Mouse (Mus musculus) lung, postnatal 0 days (tissue): ENCODE measurements around the gene 5830473C10Rik. TPM values are rescaled to one million over a fixed set of nuclear protein-coding genes. Genes with fewer than 3 reads are reported as not detected.

Experiments used
- ATAC-seq: fragments of 200-750 bp; cut with Nextera tagmentation; 2 replicates; pipeline ENCODE4 v1.8.0; 2017; ENCODE audit warnings: moderate library complexity
- DNase-seq: peaks from one replicate; pipeline ENCODE4 v3.0.0-alpha.2; 2016; ENCODE audit warnings: low spot score
- H3K27ac ChIP-seq: fragments of 300-500 bp; sonication (generic); 2 replicates; pipeline ENCODE4 v1.5.1; 2014; ENCODE audit warnings: antibody characterized with exemption, mild to moderate bottlenecking, low read length, mixed read lengths
- H3K27me3 ChIP-seq: fragments of 300-500 bp; sonication (generic); replicated peaks from 2 replicates; pipeline ENCODE4 v1.6.1; 2014; ENCODE audit warnings: low read length, mixed read lengths; ENCODE audit not compliant: insufficient read depth
- H3K36me3 ChIP-seq: fragments of 300-500 bp; sonication (generic); 2 replicates; pipeline ENCODE4 v1.6.1; 2014; ENCODE audit warnings: low read length, mixed read lengths; ENCODE audit not compliant: insufficient read depth
- H3K4me1 ChIP-seq: fragments of 300-500 bp; sonication (generic); 2 replicates; pipeline ENCODE4 v1.6.1; 2014; ENCODE audit warnings: antibody characterized with exemption, low read depth, low read length, mixed read lengths; ENCODE audit not compliant: insufficient read depth
- H3K4me2 ChIP-seq: fragments of 300-500 bp; sonication (generic); replicated peaks from 2 replicates; pipeline ENCODE4 v1.6.1; 2014; ENCODE audit warnings: low read depth, mild to moderate bottlenecking, low read length, moderate library complexity, mixed read lengths
- H3K4me3 ChIP-seq: fragments of 300-500 bp; sonication (generic); 2 replicates; pipeline ENCODE4 v1.5.1; 2014; ENCODE audit warnings: low read depth, low read length
- H3K9ac ChIP-seq: fragments of 300-500 bp; sonication (generic); replicated peaks from 2 replicates; pipeline ENCODE4 v1.6.1; 2014; ENCODE audit warnings: low read depth, mild to moderate bottlenecking
- H3K9me3 ChIP-seq: fragments of 300-500 bp; sonication (generic); 2 replicates; pipeline ENCODE4 v1.6.1; 2016; ENCODE audit warnings: low read length, mixed read lengths
- CTCF ChIP-seq: IDR thresholded peaks from 2 replicates; pipeline ENCODE4 v1.5.1; 2016; ENCODE audit warnings: antibody characterized with exemption, mild to moderate bottlenecking
- EP300 ChIP-seq: IDR thresholded peaks from 2 replicates; pipeline ENCODE4 v1.6.1; 2016; ENCODE audit warnings: antibody characterized with exemption, mild to moderate bottlenecking, control low read depth
- WGBS: fragments of 180-500 bp; shearing (Covaris S2); extraction: QIAGEN DNeasy Blood & Tissue Kit; methylation state at CpG from one replicate; pipeline ENCODE4 v1.1.7; 2014; 5-methylcytosine and 5-hydroxymethylcytosine counted together
- polyA plus RNA-seq: library from polyadenylated mRNA; unstranded; fragments of >200 nt; fragmentation: Nextera tagmentation; extraction: Ambion mirVana; gene quantifications from 2 replicates; pipeline ENCODE4 v1.2.1, GENCODE M21; 2015

Gene 5830473C10Rik
- polyA plus RNA-seq, 1 experiment from 2014 or later, result not detected

DNA sequence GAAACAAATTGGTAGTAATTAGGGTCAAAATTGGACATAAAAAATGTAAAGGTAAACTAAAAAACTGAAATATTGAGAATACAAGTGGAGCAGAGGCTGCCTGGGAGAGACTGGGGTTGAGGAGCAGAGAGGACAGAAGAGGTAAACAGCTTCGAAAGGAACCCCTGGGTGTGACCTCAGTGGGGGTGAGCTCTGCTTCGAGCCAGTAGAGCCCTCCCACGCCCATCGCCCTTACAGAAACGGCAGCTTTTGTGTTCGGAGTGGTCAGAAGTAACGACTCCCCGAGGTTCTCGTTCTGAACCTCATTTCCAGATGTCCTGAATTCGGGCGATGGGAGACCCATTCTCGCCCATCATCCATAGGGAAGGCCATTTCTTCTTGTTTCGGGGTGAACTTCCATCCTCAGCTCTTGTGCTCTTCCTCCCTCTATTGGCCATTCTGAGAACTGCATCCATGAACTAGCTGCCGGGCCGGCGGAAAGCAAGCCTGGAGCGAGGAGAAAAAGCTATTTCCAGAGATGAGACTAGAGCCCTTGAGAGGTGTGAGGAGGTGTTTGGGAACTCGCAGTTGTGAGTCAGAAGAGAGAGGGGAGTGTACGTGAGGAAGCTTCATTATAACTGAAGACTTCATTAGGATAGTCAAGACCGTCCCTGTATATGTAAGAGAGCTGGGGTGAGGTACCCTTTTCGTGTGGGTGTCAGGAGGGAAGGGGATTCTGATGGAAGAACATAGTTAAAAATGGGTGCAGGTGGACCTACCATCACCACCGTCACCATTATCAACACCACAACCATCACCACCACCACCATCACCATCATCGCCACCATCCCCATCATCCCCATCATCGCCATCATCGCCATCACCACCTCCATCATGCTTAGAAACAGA is 28.0 kb downstream of the 5830473C10Rik start:
- Histone ChIP-seq H3K27me3 (no peaks in the 10 kb centered on the region), H3K27ac (no peak overlapping the region), H3K9me3 (no peaks in the 10 kb centered on the region), H3K4me3 (peak overlapping the region; percentile 24; the same call in 1 of the 2 replicates), H3K36me3 (no peaks in the 10 kb centered on the region), H3K9ac (no peak overlapping the region), H3K4me1 (peaks cover 3% of the 10 kb centered on the region; the same call in 1 of the 2 replicates), H3K4me2 (peak overlapping the region; percentile 49)
- 23% methylated on average over 25 of the region's 25 CpGs for WGBS
- TF ChIP-seq CTCF, result peak; percentile 97
- no peak for TF ChIP-seq EP300
- peak; percentile 47; the same call in 1 of the 2 replicates for ATAC-seq
- peak; percentile 82 for DNase-seq

DNA sequence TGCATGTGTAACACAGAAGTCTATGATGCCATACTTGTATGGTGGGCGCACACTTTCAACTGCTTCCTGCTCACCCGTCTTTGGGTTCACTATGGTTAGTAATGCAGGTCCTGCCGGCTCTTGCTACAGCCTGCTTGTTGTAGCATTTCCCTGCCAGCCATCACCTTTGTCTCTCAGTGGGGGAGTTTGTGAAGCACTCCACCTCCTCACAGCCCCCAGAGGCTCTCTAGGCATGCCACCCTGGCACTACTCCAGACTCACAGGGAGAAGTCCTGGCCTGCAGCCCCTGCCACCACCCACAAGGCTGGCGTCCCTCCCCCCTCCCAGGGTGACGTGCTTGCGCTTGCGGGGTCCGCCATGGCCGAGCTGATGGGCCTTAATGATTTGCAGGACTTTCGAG is 29.8 kb downstream of the 5830473C10Rik start:
- Histone ChIP-seq H3K9me3 (no peaks in the 10 kb centered on the region), H3K4me3 (no peak overlapping the region), H3K27me3 (no peaks in the 10 kb centered on the region), H3K9ac (no peak overlapping the region), H3K36me3 (no peaks in the 10 kb centered on the region), H3K4me1 (peaks cover 3% of the 10 kb centered on the region; the same call in 1 of the 2 replicates), H3K4me2 (no peak overlapping the region), H3K27ac (no peak overlapping the region)
- DNase-seq (no peak), ATAC-seq (no peak)
- 78% methylated on average over 10 of the region's 10 CpGs for WGBS
- no peak for TF ChIP-seq CTCF
- TF ChIP-seq EP300, result no peak

DNA sequence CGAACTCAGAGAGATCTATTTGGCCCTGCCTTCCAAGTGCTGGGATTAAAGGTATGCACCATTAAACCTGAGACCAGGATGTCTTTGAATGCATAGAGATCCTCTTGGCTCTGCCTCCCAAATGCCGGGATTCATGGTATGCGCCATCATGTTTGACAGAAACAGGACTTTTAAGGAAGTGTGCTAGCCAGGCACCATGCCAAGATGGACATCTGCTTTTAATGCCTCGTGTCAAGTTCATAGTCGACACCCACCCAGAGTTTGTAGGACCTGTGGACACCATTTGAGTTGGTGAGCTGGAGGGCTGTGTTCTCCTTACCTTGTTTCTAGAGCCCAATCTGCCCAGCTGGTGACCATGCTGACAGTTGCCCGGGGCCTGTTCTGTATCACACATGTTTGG is 31.0 kb downstream of the 5830473C10Rik start:
- Histone ChIP-seq H3K4me2 (no peak overlapping the region), H3K4me1 (peaks cover 3% of the 10 kb centered on the region; the same call in 1 of the 2 replicates), H3K36me3 (no peaks in the 10 kb centered on the region), H3K9ac (no peak overlapping the region), H3K27ac (no peak overlapping the region), H3K9me3 (no peaks in the 10 kb centered on the region), H3K27me3 (no peaks in the 10 kb centered on the region), H3K4me3 (no peak overlapping the region)
- TF ChIP-seq EP300 (no peak), CTCF (no peak)
- DNase-seq (no peak), ATAC-seq (no peak)
- WGBS, result 63% methylated on average over 6 of the region's 6 CpGs

DNA sequence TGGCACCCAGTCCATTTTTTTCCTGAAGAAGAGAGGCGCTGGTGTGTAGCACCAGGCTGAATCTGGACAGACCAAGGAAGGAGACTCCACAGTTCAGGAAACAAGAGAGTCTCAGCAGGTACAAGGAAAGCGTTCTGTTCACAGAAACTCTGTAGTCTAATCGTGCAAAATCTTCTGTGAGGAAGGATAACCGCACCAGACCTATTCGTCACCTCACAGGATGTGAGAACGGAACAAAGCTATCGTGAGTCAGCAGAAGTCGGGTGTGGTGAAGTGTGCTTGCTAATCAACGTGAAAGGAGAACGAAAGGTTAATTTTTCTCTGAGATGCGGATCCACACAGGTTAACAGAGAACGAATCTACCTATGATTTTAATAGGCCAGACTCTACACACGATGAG is 34.0 kb downstream of the 5830473C10Rik start:
- no peak for ATAC-seq
- DNase-seq, result no peak
- TF ChIP-seq EP300 (no peak), CTCF (no peak)
- Histone ChIP-seq H3K4me2 (no peak overlapping the region), H3K4me1 (no peaks in the 10 kb centered on the region), H3K4me3 (no peak overlapping the region), H3K27ac (no peak overlapping the region), H3K9me3 (no peaks in the 10 kb centered on the region), H3K27me3 (no peaks in the 10 kb centered on the region), H3K9ac (no peak overlapping the region), H3K36me3 (no peaks in the 10 kb centered on the region)
- WGBS, result 69% methylated on average over 13 of the region's 13 CpGs

DNA sequence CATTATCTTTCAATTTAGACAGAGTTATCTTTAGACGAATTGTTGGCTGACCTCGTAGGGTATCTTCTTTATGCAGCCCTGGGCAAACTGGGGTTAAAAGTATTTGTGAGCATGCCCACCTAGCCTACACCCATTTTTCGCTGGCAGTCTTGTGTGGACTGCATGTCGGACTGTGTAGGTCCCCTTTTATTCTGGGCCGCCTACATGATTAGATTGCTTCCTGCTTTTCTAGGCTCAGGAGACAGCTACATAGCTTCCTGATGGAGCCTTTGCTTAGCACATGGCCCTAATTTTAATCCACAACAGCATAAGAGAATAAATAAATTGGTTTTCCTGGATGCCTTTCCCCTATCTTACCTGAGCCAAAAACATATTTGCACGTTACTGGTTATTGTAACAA is 35.2 kb downstream of the 5830473C10Rik start:
- no peaks in the 10 kb centered on the region for H3K36me3 ChIP-seq
- no peak overlapping the region for H3K4me3 ChIP-seq
- DNase-seq (no peak), ATAC-seq (no peak)
- H3K9me3 ChIP-seq, result no peaks in the 10 kb centered on the region
- H3K4me1 ChIP-seq, result no peaks in the 10 kb centered on the region
- TF ChIP-seq EP300, result no peak
- TF ChIP-seq CTCF, result no peak
- H3K9ac ChIP-seq, result no peak overlapping the region
- WGBS, result 77% methylated on average over 6 of the region's 6 CpGs
- no peaks in the 10 kb centered on the region for H3K27me3 ChIP-seq
- H3K27ac ChIP-seq, result no peak overlapping the region
- H3K4me2 ChIP-seq, result no peak overlapping the region

DNA sequence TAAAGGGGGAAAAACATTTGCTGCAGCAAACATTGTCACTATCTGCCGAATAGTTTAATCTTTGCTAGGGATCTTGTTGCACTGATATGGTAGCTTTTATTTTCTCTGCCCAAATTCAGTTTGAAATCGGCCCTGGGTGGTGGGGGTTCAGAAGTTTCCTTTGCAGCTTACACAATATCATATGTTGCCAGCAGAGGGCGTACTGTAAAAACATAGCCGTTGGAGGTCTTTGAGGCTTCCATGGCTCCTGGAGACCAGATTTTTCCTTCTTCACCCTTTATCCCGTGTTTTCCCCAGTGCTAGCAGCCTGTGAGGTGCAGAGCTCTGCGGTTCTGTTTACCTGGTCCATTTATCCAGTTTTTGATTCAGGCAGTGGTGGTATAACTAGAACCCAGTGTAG is 40.6 kb downstream of the 5830473C10Rik start:
- 10% methylated on average over 6 of the region's 6 CpGs for WGBS
- DNase-seq, result peak; percentile 75
- Histone ChIP-seq H3K4me3 (no peak overlapping the region), H3K4me1 (no peaks in the 10 kb centered on the region), H3K9ac (no peak overlapping the region), H3K27ac (no peak overlapping the region), H3K4me2 (no peak overlapping the region), H3K27me3 (no peaks in the 10 kb centered on the region), H3K9me3 (no peaks in the 10 kb centered on the region), H3K36me3 (no peaks in the 10 kb centered on the region)
- ATAC-seq, result no peak; the same call in 1 of the 2 replicates
- TF ChIP-seq EP300 (no peak), CTCF (peak; percentile 75)
